Mouse (Mus musculus) C2C12 (cell line): ENCODE results near the gene Efcab9. TPM values are rescaled to one million over a fixed set of nuclear protein-coding genes. Genes with fewer than 3 reads are reported as not detected.

Experiments used
- H3K27me3 ChIP-seq: one replicate; pipeline ENCODE4 v1.6.1; 2011; ENCODE audit not compliant: control insufficient read depth, insufficient read depth, insufficient read length
- H3K36me3 ChIP-seq: one replicate; pipeline ENCODE4 v1.6.1; 2011; ENCODE audit not compliant: control insufficient read depth, insufficient read depth
- H3K4me3 ChIP-seq: one replicate; pipeline ENCODE4 v1.5.1; 2011; ENCODE audit warnings: mild to moderate bottlenecking, control low read depth; ENCODE audit not compliant: poor library complexity, insufficient read depth, severe bottlenecking
- H3K79me2 ChIP-seq: one replicate; pipeline ENCODE4 v1.6.1; 2011; ENCODE audit not compliant: control insufficient read depth, insufficient read depth
- H3K79me3 ChIP-seq: one replicate; pipeline ENCODE4 v1.6.1; 2011; ENCODE audit warnings: low read depth, control low read depth
- H3ac ChIP-seq: one replicate; pipeline ENCODE3; 2011; ENCODE audit warnings: low read depth; ENCODE audit not compliant: control insufficient read depth, insufficient read length
- CEBPB ChIP-seq: IDR thresholded peaks from one replicate; pipeline ENCODE4 v1.6.1; 2011; ENCODE audit warnings: low read depth, mild to moderate bottlenecking, control low read depth, moderate library complexity
- CTCF ChIP-seq: IDR thresholded peaks from one replicate; pipeline ENCODE4 v1.5.1; 2011; ENCODE audit not compliant: control insufficient read depth, insufficient read depth, insufficient read length
- FOSL1 ChIP-seq: IDR thresholded peaks from one replicate; pipeline ENCODE4 v1.8.0; 2011; ENCODE audit warnings: mild to moderate bottlenecking, low read length; ENCODE audit not compliant: poor library complexity, insufficient read depth, severe bottlenecking
- MAX ChIP-seq: IDR thresholded peaks from one replicate; pipeline ENCODE4 v1.6.1; 2011; ENCODE audit warnings: mild to moderate bottlenecking, control low read depth
- MYOD1 ChIP-seq: IDR thresholded peaks from one replicate; pipeline ENCODE4 v1.6.1; 2011; ENCODE audit warnings: low read depth; ENCODE audit not compliant: control insufficient read depth, insufficient read length
- MYOG ChIP-seq: IDR thresholded peaks from one replicate; pipeline ENCODE4 v1.6.1; 2011; ENCODE audit not compliant: control insufficient read depth, insufficient read length; ENCODE audit errors: extremely low read depth
- USF1 ChIP-seq: IDR thresholded peaks from one replicate; pipeline ENCODE4 v1.6.1; 2011; ENCODE audit warnings: low read depth, mild to moderate bottlenecking, control low read depth, moderate library complexity
- polyA plus RNA-seq: library from polyadenylated mRNA; unstranded; fragments of >200 nt; fragmentation: generic; extraction: Trizol; gene quantifications from one replicate; pipeline ENCODE4 v1.2.1, GENCODE M21; 2012; ENCODE audit warnings: missing spikeins

Gene Efcab9
- polyA plus RNA-seq, 1 experiment, result 0.14 TPM

- Histone ChIP-seq H3K79me3 (peaks cover 11% of the 10 kb centered on the region), H3K36me3 (peaks cover 31% of the 10 kb centered on the region), H3K27me3 (no peaks in the 10 kb centered on the region), H3K79me2 (peaks cover 50% of the 10 kb centered on the region), H3ac (no peak overlapping the region), H3K4me3 (no peak overlapping the region)
- TF ChIP-seq USF1 (no peak), FOSL1 (no peak)
Measured at GRCm38 (mm10) chr11:32573669-32574068, 41.8 kb upstream of the Efcab9 start.

GRCm38 (mm10) chr11:32571103-32571502 lies 39.2 kb upstream of the Efcab9 start:
- TF ChIP-seq CEBPB (no peak), FOSL1 (no peak), MYOG (no peak), MAX (no peak), CTCF (no peak), MYOD1 (no peak), USF1 (no peak)
- H3K79me2 ChIP-seq, result peaks cover 76% of the 10 kb centered on the region
- peaks cover 14% of the 10 kb centered on the region for H3K36me3 ChIP-seq
- peaks cover 15% of the 10 kb centered on the region for H3K79me3 ChIP-seq
- H3ac ChIP-seq, result no peak overlapping the region
- no peaks in the 10 kb centered on the region for H3K27me3 ChIP-seq
- no peak overlapping the region for H3K4me3 ChIP-seq

- Histone ChIP-seq H3K27me3 (no peaks in the 10 kb centered on the region), H3ac (no peak overlapping the region), H3K79me3 (peaks cover 17% of the 10 kb centered on the region), H3K4me3 (no peak overlapping the region), H3K79me2 (peaks cover 90% of the 10 kb centered on the region), H3K36me3 (no peaks in the 10 kb centered on the region)
- TF ChIP-seq MAX, result no peak
- no peak for TF ChIP-seq FOSL1
Measured at GRCm38 (mm10) chr11:32568637-32569293, 36.9 kb upstream of the Efcab9 start.

- H3K36me3 ChIP-seq, result peaks cover 2% of the 10 kb centered on the region
- H3K4me3 ChIP-seq, result no peak overlapping the region
- no peak overlapping the region for H3ac ChIP-seq
- H3K79me3 ChIP-seq, result peaks cover 16% of the 10 kb centered on the region
- peaks cover 85% of the 10 kb centered on the region for H3K79me2 ChIP-seq
- no peaks in the 10 kb centered on the region for H3K27me3 ChIP-seq
- TF ChIP-seq MYOG, result no peak
- no peak for TF ChIP-seq FOSL1
- no peak for TF ChIP-seq CEBPB
- TF ChIP-seq MAX, result no peak
- no peak for TF ChIP-seq MYOD1
- TF ChIP-seq CTCF, result no peak
- no peak for TF ChIP-seq USF1
Measured at GRCm38 (mm10) chr11:32568060-32568459, 36.2 kb upstream of the Efcab9 start.

- peaks cover 5% of the 10 kb centered on the region for H3K36me3 ChIP-seq
- no peak for TF ChIP-seq CTCF
- TF ChIP-seq FOSL1, result no peak
- no peak for TF ChIP-seq MYOG
- no peak for TF ChIP-seq USF1
- no peak for TF ChIP-seq MAX
- no peak for TF ChIP-seq CEBPB
- no peak for TF ChIP-seq MYOD1
Measured at GRCm38 (mm10) chr11:32567000-32567855, 35.3 kb upstream of the Efcab9 start.

GRCm38 (mm10) chr11:32566184-32566583 lies 34.3 kb upstream of the Efcab9 start:
- Histone ChIP-seq H3K4me3 (no peak overlapping the region), H3K36me3 (peaks cover 11% of the 10 kb centered on the region), H3K27me3 (no peaks in the 10 kb centered on the region), H3ac (no peak overlapping the region), H3K79me3 (peaks cover 15% of the 10 kb centered on the region), H3K79me2 (peaks cover 84% of the 10 kb centered on the region)
- no peak for TF ChIP-seq CEBPB
- TF ChIP-seq MYOD1, result no peak
- no peak for TF ChIP-seq FOSL1
- TF ChIP-seq CTCF, result no peak
- TF ChIP-seq USF1, result no peak
- TF ChIP-seq MAX, result no peak
- no peak for TF ChIP-seq MYOG

More at GRCm38 (mm10) chr11:32567000-32567855, 35.3 kb upstream of the Efcab9 start:
- Histone ChIP-seq H3K27me3 (no peaks in the 10 kb centered on the region), H3K79me3 (peaks cover 15% of the 10 kb centered on the region), H3K79me2 (peaks cover 85% of the 10 kb centered on the region), H3K4me3 (no peak overlapping the region), H3ac (no peak overlapping the region)
